Mouse (Mus musculus) MEL (cell line): ENCODE data around the gene Zdhhc9.
A peak's percentile ranks its signal among the peaks of the same experiment; 100 is the strongest.

Experiments
- CTCF ChIP-seq, 3 experiments: IDR thresholded peaks in 2 of 3; conservative IDR thresholded peaks in 1 of 3; 2 replicates each; pipeline ENCODE4 v1.5.1; 2011 to 2012; ENCODE audit warnings: low read length in 3 of 3, low read depth in 2 of 3, mild to moderate bottlenecking in 2 of 3, improper control_type of control experiment in 1 of 3, inconsistent platforms in 1 of 3, mixed read lengths in 1 of 3, moderate library complexity in 1 of 3; ENCODE audit not compliant: control insufficient read depth in 1 of 3, insufficient read depth in 1 of 3, poor library complexity in 1 of 3, severe bottlenecking in 1 of 3
- E2F4 ChIP-seq: IDR thresholded peaks from 2 replicates; pipeline ENCODE4 v1.6.1; 2011; ENCODE audit warnings: low read depth, low read length, improper control_type of control experiment, borderline replicate concordance
- ELF1 ChIP-seq: IDR thresholded peaks from 2 replicates; pipeline ENCODE4 v1.6.1; 2014; ENCODE audit warnings: low read depth, mild to moderate bottlenecking, inconsistent platforms, low read length, improper control_type of control experiment, moderate library complexity
- EP300 ChIP-seq, 2 experiments: IDR thresholded peaks; 2 replicates each; pipeline ENCODE4 v1.6.1; 2011; ENCODE audit warnings: improper control_type of control experiment in 2 of 2, low read length in 2 of 2, low read depth in 1 of 2, mild to moderate bottlenecking in 1 of 2
- GABPA ChIP-seq: IDR thresholded peaks from 2 replicates; pipeline ENCODE4 v1.6.1; 2012; ENCODE audit warnings: low read depth, mild to moderate bottlenecking, inconsistent platforms, low read length, improper control_type of control experiment, moderate library complexity
- KAT2A ChIP-seq: conservative IDR thresholded peaks from 2 replicates; pipeline ENCODE4 v1.6.1; 2012; ENCODE audit warnings: low read depth, low read length, improper control_type of control experiment, inconsistent platforms
- MAFK ChIP-seq: IDR thresholded peaks from 2 replicates; pipeline ENCODE4 v1.6.1; 2011; ENCODE audit warnings: low read depth, mild to moderate bottlenecking, low read length, improper control_type of control experiment, borderline replicate concordance
- MAZ ChIP-seq: IDR thresholded peaks from 2 replicates; pipeline ENCODE4 v1.6.1; 2012; ENCODE audit warnings: low read depth, mild to moderate bottlenecking, inconsistent platforms, low read length, improper control_type of control experiment
- POLR2A ChIP-seq, 2 experiments: IDR thresholded peaks; 2 replicates each; pipeline ENCODE4 v1.6.1; 2011 to 2012; ENCODE audit warnings: low read length in 2 of 2, mild to moderate bottlenecking in 2 of 2, control low read depth in 1 of 2, improper control_type of control experiment in 1 of 2, low read depth in 1 of 2, moderate library complexity in 1 of 2; ENCODE audit not compliant: control insufficient read depth in 1 of 2, insufficient read depth in 1 of 2, poor library complexity in 1 of 2
- POLR2AphosphoS5 ChIP-seq: IDR thresholded peaks from 2 replicates; pipeline ENCODE4 v1.6.1; 2012; ENCODE audit warnings: low read depth, borderline replicate concordance, mild to moderate bottlenecking, inconsistent platforms, low read length, moderate library complexity, mixed read lengths
- SIN3A ChIP-seq: IDR thresholded peaks from 2 replicates; pipeline ENCODE4 v1.6.1; 2012; ENCODE audit warnings: low read length, improper control_type of control experiment, inconsistent platforms
- TAL1 ChIP-seq: IDR thresholded peaks from 2 replicates; pipeline ENCODE4 v1.6.1; 2012; ENCODE audit warnings: mild to moderate bottlenecking, inconsistent platforms, low read length, moderate library complexity, mixed read lengths
- ZNF384 ChIP-seq: IDR thresholded peaks from 2 replicates; pipeline ENCODE4 v1.6.1; 2012; ENCODE audit warnings: low read depth, mild to moderate bottlenecking, inconsistent platforms, low read length, improper control_type of control experiment

GRCm38 (mm10) chrX:48143415-48144335 lies 65.0 kb downstream of the Zdhhc9 start:
- TF ChIP-seq CTCF (IDR thresholded peaks at IDR 0.05 in 2 of 3, conservative IDR thresholded peaks at IDR 0.05 in 1 of 3; ENCODE audit: control insufficient read depth in 1 of 3, insufficient read depth in 1 of 3, low read depth in 2 of 3, low read length in 3 of 3, poor library complexity in 1 of 3, severe bottlenecking in 1 of 3) (no peak), KAT2A (no peak), TAL1 (no peak), E2F4 (no peak), MAZ (no peak), ELF1 (peak; percentile 46; the same call in 1 of the 2 replicates), ZNF384 (no peak), POLR2AphosphoS5 (no peak), POLR2A (IDR thresholded peaks at IDR 0.05; ENCODE audit: control insufficient read depth in 1 of 2, insufficient read depth in 1 of 2, low read depth in 1 of 2, low read length in 2 of 2, poor library complexity in 1 of 2) (no peak), GABPA (no peak), EP300 (IDR thresholded peaks at IDR 0.05; ENCODE audit: low read depth in 1 of 2, low read length in 2 of 2) (peak in 1 of 2 experiments; percentile 54; a peak in 2 of 4 replicates), SIN3A (peak; percentile 36; the same call in 1 of the 2 replicates), MAFK (no peak)
